Mouse (Mus musculus) bone marrow macrophage, adult 2 months (primary cell): ENCODE measurements around the gene Ankrd27. TPM values are rescaled to one million over a fixed set of nuclear protein-coding genes. Genes with fewer than 3 reads are reported as not detected.
"Not testable (repeated sequence)": the region's sequence is repeated elsewhere in the genome, so short reads cannot be mapped to it uniquely, and the experiment has no call there.

Experiments
- H3K27ac ChIP-seq: 2 replicates; pipeline ENCODE4 v1.5.1; 2012; ENCODE audit warnings: low read depth, low read length; ENCODE audit not compliant: insufficient read depth
- H3K4me1 ChIP-seq: 2 replicates; pipeline ENCODE4 v1.6.1; 2012; ENCODE audit warnings: low read length; ENCODE audit not compliant: control insufficient read depth, insufficient read depth
- H3K4me3 ChIP-seq: 2 replicates; pipeline ENCODE4 v1.5.1; 2012; ENCODE audit warnings: mild to moderate bottlenecking, low read length, moderate library complexity; ENCODE audit not compliant: insufficient read depth
- CTCF ChIP-seq: IDR thresholded peaks from 2 replicates; pipeline ENCODE4 v1.5.1; 2012; ENCODE audit warnings: low read depth, mild to moderate bottlenecking, low read length, moderate library complexity
- POLR2A ChIP-seq: IDR thresholded peaks from 2 replicates; pipeline ENCODE4 v1.6.1; 2012; ENCODE audit warnings: mild to moderate bottlenecking, low read depth, low read length, borderline replicate concordance
- polyA plus RNA-seq: library from polyadenylated mRNA; stranded (reverse); fragments of >200 nt; gene quantifications from 2 replicates; pipeline ENCODE4 v1.2.4, GENCODE M21; 2012; ENCODE audit not compliant: missing spikeins, insufficient read depth, insufficient read length

The Ankrd27 gene
- polyA plus RNA-seq, 1 experiment = 29.4 TPM

GRCm38 (mm10) chr7:35557577-35557976 is 28.5 kb upstream of the Ankrd27 start:
- no peak overlapping the region for H3K4me3 ChIP-seq
- H3K4me1 ChIP-seq = 0 out of 2 replicates have a peak, but pooled peaks cover 2% of the 10 kb centered on the region
- H3K27ac ChIP-seq = no peak overlapping the region
- no peak for TF ChIP-seq POLR2A
- TF ChIP-seq CTCF = no peak

GRCm38 (mm10) chr7:35558681-35559080 is 27.4 kb upstream of the Ankrd27 start:
- 0 out of 2 replicates have a peak, but pooled peaks cover 2% of the 10 kb centered on the region for H3K4me1 ChIP-seq
- no peak overlapping the region for H3K27ac ChIP-seq
- TF ChIP-seq POLR2A (no peak), CTCF (no peak)
- no peak overlapping the region for H3K4me3 ChIP-seq

GRCm38 (mm10) chr7:35559838-35560237 is 26.2 kb upstream of the Ankrd27 start:
- H3K27ac ChIP-seq = no peak overlapping the region
- H3K4me1 ChIP-seq = no peaks in the 10 kb centered on the region
- H3K4me3 ChIP-seq = no peak overlapping the region
- TF ChIP-seq POLR2A = no peak
- no peak for TF ChIP-seq CTCF

DNA sequence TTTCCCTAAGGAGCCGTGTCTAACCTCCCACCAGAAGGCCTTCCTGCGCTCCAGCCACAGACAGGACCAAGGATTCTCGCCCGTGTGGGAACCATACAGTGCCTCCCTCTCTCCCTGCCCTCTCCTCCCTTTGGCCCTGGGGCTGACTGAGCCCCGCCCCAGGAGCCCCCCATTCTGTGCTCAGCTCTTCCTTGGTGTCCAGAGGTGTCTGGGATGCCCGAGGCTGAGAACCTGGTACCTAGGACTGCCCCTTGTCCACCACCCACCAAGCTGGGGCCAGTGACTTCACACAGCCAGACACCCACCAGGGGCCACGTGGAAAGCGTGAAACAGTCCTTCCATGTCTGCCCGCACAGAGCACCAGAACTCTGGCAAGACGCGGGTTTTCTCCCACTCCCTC is 23.0 kb upstream of the Ankrd27 start:
- TF ChIP-seq CTCF = no peak
- TF ChIP-seq POLR2A = no peak
- H3K4me1 ChIP-seq = no peaks in the 10 kb centered on the region
- no peak overlapping the region for H3K27ac ChIP-seq
- H3K4me3 ChIP-seq = no peak overlapping the region

DNA sequence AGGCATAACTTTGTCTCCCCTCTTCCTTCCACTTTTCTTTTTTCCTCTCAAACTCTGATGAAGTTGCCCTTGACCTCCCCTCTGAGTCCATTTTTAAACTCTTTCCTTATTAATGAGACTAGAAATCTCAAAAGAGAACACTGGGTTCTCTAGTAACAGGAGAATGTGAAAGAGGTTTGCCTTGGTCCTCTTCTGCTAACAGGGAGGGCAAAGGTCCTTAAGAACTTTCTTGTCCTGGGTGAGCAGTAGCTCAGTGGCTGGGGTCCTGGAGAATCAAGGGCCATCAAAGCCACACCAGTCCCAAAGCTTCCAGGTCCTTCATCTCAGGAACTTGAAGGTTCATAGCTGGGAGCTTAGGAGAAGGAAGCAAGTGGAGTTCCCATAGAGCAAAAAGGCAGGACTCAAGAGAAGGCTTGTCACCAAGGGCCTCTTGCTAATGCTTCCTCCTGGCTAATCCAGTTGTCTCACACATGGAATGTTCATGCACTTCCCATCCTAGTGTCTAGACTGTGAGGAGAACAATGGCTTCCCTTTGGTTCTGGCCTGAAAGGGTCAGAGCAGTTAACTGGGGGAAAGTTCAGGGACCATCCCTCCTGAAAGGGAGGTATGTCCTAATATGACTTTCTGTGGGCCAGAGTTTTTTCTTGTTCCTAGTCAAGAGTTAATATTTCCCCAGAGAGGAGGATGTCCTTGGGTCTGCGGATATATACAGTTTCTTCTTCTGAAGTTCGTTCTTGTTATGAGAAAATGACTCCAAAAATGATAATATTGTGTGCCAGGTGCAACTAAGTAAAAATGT is 21.8 kb upstream of the Ankrd27 start:
- Histone ChIP-seq H3K27ac (no peak overlapping the region), H3K4me1 (no peaks in the 10 kb centered on the region), H3K4me3 (no peak overlapping the region)
- TF ChIP-seq POLR2A (no peak), CTCF (no peak)

DNA sequence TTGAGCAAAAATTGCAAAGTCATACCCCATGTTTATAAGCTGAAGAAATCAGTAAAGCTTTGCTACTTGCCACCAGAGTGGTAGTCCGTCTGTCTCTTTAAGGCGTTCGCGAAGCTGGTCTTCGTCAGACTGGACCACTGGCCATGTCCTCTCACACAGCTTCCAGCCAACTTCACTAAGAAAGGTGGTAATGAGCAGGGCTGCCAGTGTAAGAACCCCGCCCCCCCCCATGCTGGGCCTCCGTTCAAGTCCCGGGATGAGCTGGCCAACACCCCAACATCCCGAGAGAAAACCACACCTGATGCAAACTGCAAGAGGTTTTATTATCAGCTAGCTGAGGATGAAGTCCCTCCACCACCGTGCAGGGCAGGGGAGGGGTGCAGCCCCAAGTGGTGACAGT is 21.2 kb upstream of the Ankrd27 start:
- not testable (repeated sequence) for H3K4me3 ChIP-seq, H3K27ac ChIP-seq

DNA sequence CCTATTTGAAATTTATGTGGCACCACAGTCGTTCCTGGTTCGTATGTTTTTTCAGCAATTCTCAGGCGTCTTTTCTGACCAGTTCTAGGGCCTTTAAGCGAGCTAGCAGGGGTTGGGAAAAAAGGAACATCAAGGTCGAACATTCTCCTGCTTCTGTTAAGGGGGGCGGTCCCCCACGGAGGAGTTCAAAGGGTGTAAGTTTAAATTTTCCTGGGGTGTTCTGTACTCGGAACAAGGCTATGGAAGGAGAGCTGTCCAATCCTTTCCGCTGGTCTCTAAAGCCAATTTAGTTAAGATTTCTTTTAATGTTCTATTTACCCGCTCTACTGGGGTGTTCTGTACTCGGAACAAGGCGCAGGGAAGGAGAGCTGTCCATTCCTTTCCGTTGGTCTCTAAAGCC is 20.1 kb upstream of the Ankrd27 start:
- not testable (repeated sequence) for H3K27ac ChIP-seq, H3K4me1 ChIP-seq, H3K4me3 ChIP-seq

More for the DNA sequence above, 21.2 kb upstream of the Ankrd27 start:
- H3K4me1 ChIP-seq = not testable (repeated sequence)

GRCm38 (mm10) chr7:35569724-35570123 is 16.3 kb upstream of the Ankrd27 start:
- not testable (repeated sequence) for H3K4me1 ChIP-seq, H3K27ac ChIP-seq, H3K4me3 ChIP-seq

DNA sequence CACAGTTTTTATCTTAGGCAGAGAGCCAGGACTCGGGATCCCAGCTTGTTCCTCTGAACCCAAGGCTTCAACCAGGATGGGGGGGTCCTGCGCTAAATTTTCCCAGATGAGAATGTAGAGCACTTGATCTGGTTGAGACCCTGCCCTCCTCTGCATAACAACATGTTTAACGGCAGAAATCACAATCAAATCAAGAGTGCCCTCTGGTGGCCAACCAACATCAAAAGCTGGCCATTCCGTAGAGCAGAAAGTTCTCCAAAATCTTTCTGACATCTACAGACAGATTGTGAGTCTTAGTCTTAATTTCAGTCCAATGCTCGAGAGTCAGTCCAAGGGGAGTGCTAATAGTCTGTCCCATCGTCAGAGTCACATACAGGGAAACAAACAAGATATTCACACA is 15.2 kb upstream of the Ankrd27 start:
- not testable (repeated sequence) for H3K27ac ChIP-seq, H3K4me1 ChIP-seq, H3K4me3 ChIP-seq

DNA sequence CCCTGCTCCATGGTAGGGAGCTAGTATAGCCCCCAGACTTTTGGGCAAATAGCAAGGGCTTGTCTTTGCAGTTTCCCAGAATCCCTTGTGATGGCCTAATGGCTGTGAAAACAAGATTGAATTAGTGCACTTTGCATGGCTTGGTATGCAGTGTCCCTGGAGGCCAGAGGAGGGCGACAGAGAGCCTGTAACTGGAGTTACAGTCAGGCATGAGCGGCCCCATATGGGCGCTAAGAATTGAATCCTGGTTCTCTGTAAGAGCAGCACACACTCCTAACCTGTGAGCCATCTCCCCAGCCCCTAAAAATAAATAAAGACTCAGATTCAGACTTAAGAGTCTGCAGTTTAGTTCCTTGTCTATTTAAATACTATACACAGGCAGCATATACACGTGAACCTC is 6.2 kb upstream of the Ankrd27 start:
- peak; percentile 50; the same call in 1 of the 2 replicates for TF ChIP-seq CTCF
- TF ChIP-seq POLR2A = no peak

DNA sequence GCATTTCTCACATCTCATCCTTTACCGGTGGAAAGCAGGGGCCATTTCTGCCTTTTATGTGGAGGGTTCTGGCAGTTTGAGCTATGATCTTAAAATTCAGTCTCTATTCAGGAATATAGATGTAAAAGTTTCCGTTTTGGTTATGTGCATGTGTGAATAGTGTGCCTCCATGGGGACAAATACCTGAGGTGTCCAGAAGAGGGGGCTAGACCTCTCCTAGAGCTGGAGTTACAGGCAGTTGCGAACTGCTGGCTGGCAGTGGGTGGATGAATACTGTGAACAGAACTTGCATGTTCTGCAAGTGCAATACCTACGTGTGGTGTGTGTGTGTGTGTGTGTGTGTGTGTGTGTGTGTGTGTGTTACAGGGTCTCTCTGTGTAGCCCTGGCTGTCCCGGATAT is 3.3 kb upstream of the Ankrd27 start:
- H3K4me1 ChIP-seq = peaks cover 7% of the 10 kb centered on the region
- H3K4me3 ChIP-seq = no peak overlapping the region
- no peak for TF ChIP-seq CTCF
- no peak overlapping the region for H3K27ac ChIP-seq

More for the DNA sequence above, 6.2 kb upstream of the Ankrd27 start:
- no peaks in the 10 kb centered on the region for H3K4me1 ChIP-seq
- no peak overlapping the region for H3K27ac ChIP-seq
- no peak overlapping the region for H3K4me3 ChIP-seq
